Mouse (Mus musculus): ENCODE measurements around the gene Lrrc27. TPM values are rescaled to one million over a fixed set of nuclear protein-coding genes. Genes with fewer than 3 reads are reported as not detected.

The Lrrc27 gene
- polyA plus RNA-seq, 1 experiment from 2014 or later: 3.5 TPM

- peak overlapping the region; percentile 65 for H3K4me3 ChIP-seq
- 1% methylated on average over 23 of the region's 23 CpGs for WGBS
- H3K9me3 ChIP-seq (replicated peaks): no peaks in the 10 kb centered on the region
- peaks cover 14% of the 10 kb centered on the region for H3K4me1 ChIP-seq (replicated peaks)
- peak overlapping the region; percentile 51 for H3K9ac ChIP-seq
- no peak overlapping the region for H3K27ac ChIP-seq
- peak overlapping the region; percentile 98 for H3K4me2 ChIP-seq
- H3K36me3 ChIP-seq: no peaks in the 10 kb centered on the region
- H3K27me3 ChIP-seq: peaks cover 67% of the 10 kb centered on the region
- peak; percentile 54; the same call in 1 of the 2 replicates for ATAC-seq (replicated peaks; ENCODE audit: insufficient number of reproducible peaks, insufficient read depth, low FRiP score, low read depth)
Observed at GRCm38 (mm10) chr7:139188634-139189207, 24.1 kb upstream of the Lrrc27 start.

GRCm38 (mm10) chr7:139190616-139191015, 22.2 kb upstream of the Lrrc27 start:
- peaks cover 54% of the 10 kb centered on the region for H3K27me3 ChIP-seq
- no peaks in the 10 kb centered on the region for H3K9me3 ChIP-seq (replicated peaks)
- H3K36me3 ChIP-seq: no peaks in the 10 kb centered on the region
- peaks cover 14% of the 10 kb centered on the region for H3K4me1 ChIP-seq (replicated peaks)
- 81% methylated on average over 4 of the region's 4 CpGs for WGBS
- H3K9ac ChIP-seq: no peak overlapping the region
- H3K4me2 ChIP-seq: no peak overlapping the region
- ATAC-seq (replicated peaks; ENCODE audit: insufficient number of reproducible peaks, insufficient read depth, low FRiP score, low read depth): no peak
- no peak overlapping the region for H3K4me3 ChIP-seq
- H3K27ac ChIP-seq: no peak overlapping the region

- 68% methylated on average over 6 of the region's 6 CpGs for WGBS
- H3K27ac ChIP-seq: no peak overlapping the region
- no peaks in the 10 kb centered on the region for H3K36me3 ChIP-seq
- peaks cover 44% of the 10 kb centered on the region for H3K27me3 ChIP-seq
- H3K4me3 ChIP-seq: no peak overlapping the region
- H3K9ac ChIP-seq: no peak overlapping the region
- no peak overlapping the region for H3K4me2 ChIP-seq
- no peak for ATAC-seq (replicated peaks; ENCODE audit: insufficient number of reproducible peaks, insufficient read depth, low FRiP score, low read depth)
- H3K9me3 ChIP-seq (replicated peaks): no peaks in the 10 kb centered on the region
- peaks cover 14% of the 10 kb centered on the region for H3K4me1 ChIP-seq (replicated peaks)
Observed at GRCm38 (mm10) chr7:139191619-139192018, 21.2 kb upstream of the Lrrc27 start.

GRCm38 (mm10) chr7:139197022-139197421, 15.8 kb upstream of the Lrrc27 start:
- Histone ChIP-seq H3K4me1 (replicated peaks) (no peaks in the 10 kb centered on the region), H3K27me3 (peaks cover 14% of the 10 kb centered on the region), H3K9ac (no peak overlapping the region), H3K27ac (no peak overlapping the region), H3K4me3 (no peak overlapping the region), H3K9me3 (replicated peaks) (no peaks in the 10 kb centered on the region), H3K36me3 (no peaks in the 10 kb centered on the region), H3K4me2 (no peak overlapping the region)
- ATAC-seq (replicated peaks; ENCODE audit: insufficient number of reproducible peaks, insufficient read depth, low FRiP score, low read depth): no peak
- WGBS: 65% methylated on average over 4 of the region's 4 CpGs

- Histone ChIP-seq H3K27me3 (peaks cover 26% of the 10 kb centered on the region), H3K4me2 (no peak overlapping the region), H3K36me3 (no peaks in the 10 kb centered on the region), H3K9me3 (replicated peaks) (no peaks in the 10 kb centered on the region), H3K9ac (no peak overlapping the region), H3K27ac (no peak overlapping the region), H3K4me3 (no peak overlapping the region), H3K4me1 (replicated peaks) (no peaks in the 10 kb centered on the region)
- ATAC-seq (replicated peaks; ENCODE audit: insufficient number of reproducible peaks, insufficient read depth, low FRiP score, low read depth): no peak
- WGBS: 23% methylated on average over 7 of the region's 7 CpGs
Observed at GRCm38 (mm10) chr7:139200108-139200507, 12.7 kb upstream of the Lrrc27 start.

- 57% methylated on average over 6 of the region's 6 CpGs for WGBS
- H3K9ac ChIP-seq: no peak overlapping the region
- no peaks in the 10 kb centered on the region for H3K9me3 ChIP-seq (replicated peaks)
- H3K4me2 ChIP-seq: no peak overlapping the region
- H3K4me3 ChIP-seq: no peak overlapping the region
- no peaks in the 10 kb centered on the region for H3K36me3 ChIP-seq
- H3K4me1 ChIP-seq (replicated peaks): no peaks in the 10 kb centered on the region
- H3K27me3 ChIP-seq: peaks cover 26% of the 10 kb centered on the region
- no peak overlapping the region for H3K27ac ChIP-seq
- ATAC-seq (replicated peaks; ENCODE audit: insufficient number of reproducible peaks, insufficient read depth, low FRiP score, low read depth): no peak
Observed at GRCm38 (mm10) chr7:139201209-139201608, 11.6 kb upstream of the Lrrc27 start.

GRCm38 (mm10) chr7:139208023-139208772, 4.6 kb upstream of the Lrrc27 start:
- peaks cover 6% of the 10 kb centered on the region; the same call in 1 of the 2 replicates for H3K4me1 ChIP-seq (replicated peaks)
- no peak for ATAC-seq (replicated peaks; ENCODE audit: insufficient number of reproducible peaks, insufficient read depth, low FRiP score, low read depth)
- H3K36me3 ChIP-seq: no peaks in the 10 kb centered on the region
- H3K9ac ChIP-seq: no peak overlapping the region
- no peaks in the 10 kb centered on the region for H3K27me3 ChIP-seq
- no peak overlapping the region for H3K27ac ChIP-seq
- no peak overlapping the region for H3K4me2 ChIP-seq
- H3K4me3 ChIP-seq: no peak overlapping the region
- 17% methylated on average over 7 of the region's 7 CpGs for WGBS
- no peaks in the 10 kb centered on the region for H3K9me3 ChIP-seq (replicated peaks)

- Histone ChIP-seq H3K27ac (no peak overlapping the region), H3K9me3 (replicated peaks) (no peaks in the 10 kb centered on the region), H3K36me3 (no peaks in the 10 kb centered on the region), H3K4me1 (replicated peaks) (peaks cover 10% of the 10 kb centered on the region; the same call in 1 of the 2 replicates), H3K27me3 (no peaks in the 10 kb centered on the region), H3K9ac (no peak overlapping the region), H3K4me3 (no peak overlapping the region), H3K4me2 (no peak overlapping the region)
- WGBS: 82% methylated on average over 4 of the region's 4 CpGs
- no peak for ATAC-seq (replicated peaks; ENCODE audit: insufficient number of reproducible peaks, insufficient read depth, low FRiP score, low read depth)
Observed at GRCm38 (mm10) chr7:139208773-139209095, 4.1 kb upstream of the Lrrc27 start.

GRCm38 (mm10) chr7:139211761-139212160, 1.0 kb upstream of the Lrrc27 start:
- Histone ChIP-seq H3K9ac (no peak overlapping the region), H3K4me3 (no peak overlapping the region), H3K4me2 (no peak overlapping the region), H3K27ac (no peak overlapping the region), H3K4me1 (replicated peaks) (peaks cover 15% of the 10 kb centered on the region), H3K9me3 (replicated peaks) (no peaks in the 10 kb centered on the region), H3K36me3 (no peaks in the 10 kb centered on the region), H3K27me3 (no peaks in the 10 kb centered on the region)
- 86% methylated on average over 6 of the region's 6 CpGs for WGBS
- no peak for ATAC-seq (replicated peaks; ENCODE audit: insufficient number of reproducible peaks, insufficient read depth, low FRiP score, low read depth)

GRCm38 (mm10) chr7:139213751-139214150, 963 bp downstream of the Lrrc27 start:
- Histone ChIP-seq H3K27me3 (no peaks in the 10 kb centered on the region), H3K9ac (peak overlapping the region; percentile 46; the same call in 1 of the 2 replicates), H3K9me3 (replicated peaks) (no peaks in the 10 kb centered on the region), H3K4me1 (replicated peaks) (peaks cover 17% of the 10 kb centered on the region), H3K4me2 (peak overlapping the region; percentile 68), H3K4me3 (peak overlapping the region; percentile 61), H3K36me3 (no peaks in the 10 kb centered on the region), H3K27ac (peak overlapping the region; percentile 60)
- ATAC-seq (replicated peaks; ENCODE audit: insufficient number of reproducible peaks, insufficient read depth, low FRiP score, low read depth): no peak
- WGBS: 71% methylated on average over 3 of the region's 3 CpGs

GRCm38 (mm10) chr7:139214160-139214559, 1.4 kb downstream of the Lrrc27 start:
- ATAC-seq (replicated peaks; ENCODE audit: insufficient number of reproducible peaks, insufficient read depth, low FRiP score, low read depth): no peak
- Histone ChIP-seq H3K4me2 (peak overlapping the region; percentile 68; the same call in 1 of the 2 replicates), H3K36me3 (no peaks in the 10 kb centered on the region), H3K9ac (0 out of 2 replicates have a peak overlapping the region, but pooled peaks have one; percentile 46), H3K27ac (no peak overlapping the region), H3K4me1 (replicated peaks) (peaks cover 21% of the 10 kb centered on the region), H3K9me3 (replicated peaks) (no peaks in the 10 kb centered on the region), H3K4me3 (no peak overlapping the region), H3K27me3 (no peaks in the 10 kb centered on the region)
- 69% methylated on average over 3 of the region's 3 CpGs for WGBS
